Mouse (Mus musculus) bone marrow, adult 2 months (tissue): ENCODE data around the gene Igsf21. TPM values are rescaled to one million over a fixed set of nuclear protein-coding genes. Genes with fewer than 3 reads are reported as not detected.

ENCODE experiments used
- H3K27ac ChIP-seq: fragments of 200-500 bp; 2 replicates; pipeline ENCODE4 v1.5.1; 2012; ENCODE audit warnings: low read depth, mild to moderate bottlenecking, control low read depth, inconsistent platforms, low read length; ENCODE audit not compliant: control insufficient read depth, poor library complexity, insufficient read depth
- H3K4me1 ChIP-seq: fragments of 200-500 bp; 2 replicates; pipeline ENCODE4 v1.6.1; 2011; ENCODE audit warnings: low read length; ENCODE audit not compliant: control insufficient read depth, insufficient read depth
- H3K4me3 ChIP-seq: fragments of 200-500 bp; replicated peaks from 2 replicates; pipeline ENCODE3; 2011; ENCODE audit warnings: mild to moderate bottlenecking, low read depth, low read length, control low read depth; ENCODE audit not compliant: control insufficient read depth
- CTCF ChIP-seq: fragments of 200-500 bp; IDR thresholded peaks from 2 replicates; pipeline ENCODE4 v1.5.1; 2011; ENCODE audit warnings: low read length, control low read depth; ENCODE audit not compliant: control insufficient read depth, insufficient read depth
- POLR2A ChIP-seq: fragments of 200-500 bp; IDR thresholded peaks from 2 replicates; pipeline ENCODE4 v1.6.1; 2011; ENCODE audit warnings: low read depth, mild to moderate bottlenecking, control low read depth, low read length, borderline replicate concordance; ENCODE audit not compliant: control insufficient read depth
- WGBS: fragments of 180-500 bp; shearing (Covaris S2); methylation state at CpG from one replicate; pipeline ENCODE4 v1.1.7; 2018; 5-methylcytosine and 5-hydroxymethylcytosine counted together
- polyA plus RNA-seq: library from polyadenylated mRNA; stranded (reverse); fragments of >200 nt; gene quantifications from 2 replicates; pipeline ENCODE4 v1.2.4, GENCODE M21; 2011; ENCODE audit warnings: low replicate concordance; ENCODE audit not compliant: missing spikeins, insufficient read depth, insufficient read length

The Igsf21 gene
- polyA plus RNA-seq, 1 experiment = not detected

DNA sequence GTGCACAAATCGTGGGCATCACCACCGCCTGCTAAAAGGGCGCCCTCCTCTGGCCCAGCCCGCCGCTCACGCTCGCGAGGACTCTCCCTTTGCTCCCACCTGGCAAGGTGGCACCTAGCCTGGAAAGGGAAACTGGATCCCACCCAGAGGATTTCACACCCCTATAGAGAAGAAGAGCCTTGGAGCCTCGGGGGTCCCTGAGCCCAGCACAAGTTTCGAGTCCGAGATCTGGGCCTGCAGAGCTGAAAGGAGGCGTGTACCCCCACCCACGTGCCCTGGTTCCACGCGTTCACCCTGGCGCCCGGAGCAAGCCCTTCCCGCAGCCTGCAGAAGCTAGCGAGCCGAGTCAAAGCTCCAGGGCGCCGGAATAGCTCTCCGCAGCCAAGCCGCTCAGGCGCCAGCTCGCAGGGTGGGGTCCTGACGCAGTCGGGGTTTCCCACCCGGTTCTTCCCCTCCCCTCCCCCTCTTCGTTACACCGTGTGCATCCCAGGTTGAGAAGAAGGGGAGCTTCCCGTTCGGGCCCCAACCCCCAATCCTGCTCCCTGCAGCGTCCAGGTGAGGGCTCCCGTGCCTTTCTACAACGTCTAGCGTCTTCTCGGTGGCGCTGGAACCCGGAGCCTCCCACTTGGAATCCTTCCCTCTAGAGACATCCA lies 2.3 kb downstream of the Igsf21 start:
- TF ChIP-seq POLR2A = no peak
- TF ChIP-seq CTCF = no peak
- Histone ChIP-seq H3K4me1 (no peaks in the 10 kb centered on the region), H3K27ac (no peak overlapping the region), H3K4me3 (no peak overlapping the region)
- WGBS = 5% methylated on average over 40 of the region's 40 CpGs

DNA sequence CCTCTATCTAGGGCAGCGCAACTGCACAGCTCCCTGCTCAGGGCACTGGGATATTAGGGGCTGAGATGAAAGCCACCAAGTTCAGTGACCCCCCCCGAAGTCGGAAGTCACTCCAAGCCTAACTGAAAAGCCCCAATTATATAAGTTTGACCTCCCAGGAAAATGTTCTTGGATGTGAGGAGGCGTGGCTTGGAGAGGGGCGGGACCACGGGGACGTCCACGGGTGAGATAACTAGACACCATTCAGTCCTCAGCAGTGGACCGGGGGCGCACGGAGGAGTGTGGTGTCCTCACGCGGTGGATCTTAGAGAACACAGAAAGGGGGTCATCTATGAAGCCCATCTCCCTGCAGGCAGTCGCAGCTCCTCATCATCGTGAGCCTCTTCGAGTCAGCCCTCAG lies 3.4 kb downstream of the Igsf21 start:
- TF ChIP-seq POLR2A (no peak), CTCF (no peak)
- WGBS = 24% methylated on average over 16 of the region's 16 CpGs
- H3K4me3 ChIP-seq = no peak overlapping the region

GRCm38 (mm10) chr4:140242291-140242690 lies 4.3 kb downstream of the Igsf21 start:
- TF ChIP-seq POLR2A = no peak
- no peak for TF ChIP-seq CTCF
- H3K4me1 ChIP-seq = no peaks in the 10 kb centered on the region
- WGBS = 57% methylated on average over 1 of the region's 1 CpGs
- H3K27ac ChIP-seq = no peak overlapping the region
- H3K4me3 ChIP-seq = no peak overlapping the region

More for the DNA sequence above, 3.4 kb downstream of the Igsf21 start:
- H3K4me1 ChIP-seq = no peaks in the 10 kb centered on the region
- no peak overlapping the region for H3K27ac ChIP-seq

DNA sequence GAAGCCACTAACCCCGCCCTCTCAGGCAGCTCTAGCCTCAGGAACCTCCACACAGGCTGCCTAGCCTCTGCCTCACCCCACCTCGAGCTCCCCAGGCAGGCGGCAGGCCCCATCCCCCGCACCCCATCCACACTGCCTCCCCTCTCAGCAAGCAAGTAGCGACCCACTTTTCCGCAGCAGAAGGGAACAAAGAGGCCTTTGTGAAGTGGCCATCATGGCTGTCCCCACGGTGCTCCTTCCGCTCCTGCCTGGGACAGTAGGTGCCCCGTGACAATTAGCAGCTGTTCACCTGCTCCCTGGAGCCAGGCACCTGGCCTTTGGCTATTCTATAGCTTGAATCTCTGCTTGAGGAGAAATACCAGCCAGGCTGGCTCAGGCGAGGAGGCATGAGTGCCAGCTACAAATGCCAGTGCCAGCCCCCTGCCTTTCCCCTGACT lies 9.3 kb downstream of the Igsf21 start:
- Histone ChIP-seq H3K4me3 (no peak overlapping the region), H3K27ac (no peak overlapping the region), H3K4me1 (no peaks in the 10 kb centered on the region)
- TF ChIP-seq CTCF = no peak
- no peak for TF ChIP-seq POLR2A
- 28% methylated on average over 10 of the region's 10 CpGs for WGBS

DNA sequence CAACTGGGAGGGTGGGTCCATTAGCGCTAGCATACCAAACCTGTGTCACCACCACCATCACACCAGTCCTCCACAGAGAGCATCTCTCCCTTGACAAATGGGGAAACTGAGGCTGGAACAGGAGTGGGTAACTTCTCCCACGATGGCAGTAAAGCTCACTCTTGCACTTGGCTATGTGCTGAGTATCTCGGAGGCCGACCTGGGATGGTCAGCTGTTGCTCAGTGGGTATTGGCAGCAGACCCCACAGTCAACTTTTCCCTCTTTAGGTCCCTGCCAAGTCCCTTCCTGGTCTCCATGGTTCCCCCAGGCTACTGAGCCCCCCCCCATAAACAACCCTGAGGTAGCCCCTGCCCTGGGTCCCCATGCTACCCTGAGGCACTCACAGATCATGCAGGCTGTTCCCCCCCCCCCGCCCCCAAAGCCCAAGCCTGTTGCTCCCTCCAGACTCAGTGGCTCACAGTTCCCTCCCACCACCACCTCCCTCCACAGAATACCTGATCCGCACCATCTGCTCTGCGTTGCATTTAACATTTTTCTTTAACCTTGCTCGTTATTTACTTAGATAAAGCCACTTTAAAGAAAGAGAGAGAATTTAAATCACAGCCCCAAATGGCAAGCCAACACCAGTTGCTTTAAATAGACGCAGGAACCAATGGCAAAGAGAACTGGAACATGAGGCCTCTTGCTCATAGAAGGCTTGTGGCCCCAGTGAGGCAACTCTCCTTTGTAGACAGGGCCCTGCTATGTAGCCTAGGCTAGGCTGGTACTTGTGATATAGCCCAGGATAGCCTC lies 11.0 kb downstream of the Igsf21 start:
- H3K4me1 ChIP-seq = no peaks in the 10 kb centered on the region
- no peak overlapping the region for H3K27ac ChIP-seq
- H3K4me3 ChIP-seq = no peak overlapping the region
- 66% methylated on average over 9 of the region's 9 CpGs for WGBS
- TF ChIP-seq CTCF (no peak), POLR2A (no peak)

- 75% methylated on average over 18 of the region's 18 CpGs for WGBS
- H3K4me1 ChIP-seq = no peaks in the 10 kb centered on the region
- H3K27ac ChIP-seq = no peak overlapping the region
- no peak overlapping the region for H3K4me3 ChIP-seq
- TF ChIP-seq CTCF (no peak), POLR2A (no peak)
Observed at GRCm38 (mm10) chr4:140234412-140235205, 12.0 kb downstream of the Igsf21 start.

GRCm38 (mm10) chr4:140227837-140228236 lies 18.7 kb downstream of the Igsf21 start:
- Histone ChIP-seq H3K27ac (no peak overlapping the region), H3K4me1 (no peaks in the 10 kb centered on the region; the same call in 1 of the 2 replicates), H3K4me3 (no peak overlapping the region)
- TF ChIP-seq CTCF (no peak), POLR2A (no peak)
- 71% methylated on average over 5 of the region's 7 CpGs for WGBS

- WGBS = 71% methylated on average over 9 of the region's 9 CpGs
- Histone ChIP-seq H3K4me1 (no peaks in the 10 kb centered on the region; the same call in 1 of the 2 replicates), H3K27ac (no peak overlapping the region), H3K4me3 (no peak overlapping the region)
- no peak for TF ChIP-seq POLR2A
- TF ChIP-seq CTCF = no peak
Observed at GRCm38 (mm10) chr4:140225204-140225603, 21.4 kb downstream of the Igsf21 start.
